Mouse (Mus musculus): ENCODE measurements around the gene Gm8251.
A peak's percentile ranks its signal among the peaks of the same experiment; 100 is the strongest.
"Not testable (repeated sequence)": the region's sequence is repeated elsewhere in the genome, so short reads cannot be mapped to it uniquely, and the experiment has no call there.

Gene Gm8251

GRCm38 (mm10) chr1:44061836-44062235 is at the start of gene Gm8251:
Gene Gm8251 (minus strand): TSS chr1:44061936.
- no peak for DNase-seq

- DNase-seq = peak; percentile 29
Measured at GRCm38 (mm10) chr1:44102939-44103338, 41.2 kb upstream of the Gm8251 start.

- DNase-seq = peak; percentile 100
Measured at GRCm38 (mm10) chr1:44102259-44102717, 40.6 kb upstream of the Gm8251 start, which contains the start of gene Tex30. Gene Tex30 (minus strand): TSS chr1:44102441.

- DNase-seq = peak; percentile 78
Measured at GRCm38 (mm10) chr1:44101448-44102225, 39.9 kb upstream of the Gm8251 start.

GRCm38 (mm10) chr1:44064625-44065024 is 2.9 kb upstream of the Gm8251 start:
- DNase-seq = peak; percentile 45

GRCm38 (mm10) chr1:44063439-44063838 is 1.7 kb upstream of the Gm8251 start:
- DNase-seq = no peak

- no peak for DNase-seq
Measured at GRCm38 (mm10) chr1:44057805-44058204, 3.9 kb downstream of the Gm8251 start.

GRCm38 (mm10) chr1:44046556-44046955 is 15.2 kb downstream of the Gm8251 start:
- no peak for DNase-seq

- not testable (repeated sequence) for DNase-seq
Measured at GRCm38 (mm10) chr1:44045689-44046088, 16.0 kb downstream of the Gm8251 start.

- no peak for DNase-seq
Measured at GRCm38 (mm10) chr1:44042555-44042915, 19.2 kb downstream of the Gm8251 start.

- peak; percentile 83 for DNase-seq
Measured at GRCm38 (mm10) chr1:44041797-44042554, 19.8 kb downstream of the Gm8251 start.

GRCm38 (mm10) chr1:44032948-44033347 is 28.8 kb downstream of the Gm8251 start:
- no peak for DNase-seq

GRCm38 (mm10) chr1:44032213-44032612 is 29.5 kb downstream of the Gm8251 start:
- no peak for DNase-seq

- no peak for DNase-seq
Measured at GRCm38 (mm10) chr1:44027651-44028050, 34.1 kb downstream of the Gm8251 start.

- no peak for DNase-seq
Measured at GRCm38 (mm10) chr1:44022656-44023055, 39.1 kb downstream of the Gm8251 start.

GRCm38 (mm10) chr1:44019934-44020333 is 41.8 kb downstream of the Gm8251 start, which contains the start of gene Mettl21c:
Gene Mettl21c (minus strand): TSS chr1:44020034.
- DNase-seq = no peak

GRCm38 (mm10) chr1:44015556-44015955 is 46.2 kb downstream of the Gm8251 start:
- DNase-seq = no peak
